Comparison of ENCODE assay signal across 19 mouse cellular contexts in genomic region chr9:12876496-12876895, GRCm38 (mm10).
DNase-seq lines count a peak whose midpoint lies in the region; ATAC-seq and TF ChIP-seq lines count a peak whose summit lies in the region.
"Had no signal": no experiment of that assay in that cellular context is flagged by ENCODE, and none has a peak within 500 bp of the region (broad histone marks: within the 10 kb centered on the region; RNA-seq: fewer than 3 reads in every experiment).

No protein-coding gene starts in this region.

- peak; percentile 50 for TF ChIP-seq CTCF in hindbrain, postnatal 0 days (IDR thresholded peaks at IDR 0.05; ENCODE audit: low read depth)
- TF ChIP-seq CTCF in stomach, postnatal 0 days (IDR thresholded peaks at IDR 0.05; ENCODE audit: low read depth): peak; percentile 61

- no peaks in the 10 kb centered on the region for H3K4me1 ChIP-seq in hindbrain, postnatal 0 days (ENCODE audit: insufficient read depth, low read length)
- H3K4me1 ChIP-seq in hindbrain, embryonic 12.5 days: no peaks in the 10 kb centered on the region
- H3K4me1 ChIP-seq in midbrain, embryonic 14.5 days (ENCODE audit: control insufficient read depth, insufficient read depth, low read length): no peaks in the 10 kb centered on the region
- H3K4me1 ChIP-seq in midbrain, embryonic 10.5 days: no peaks in the 10 kb centered on the region
- H3K4me1 ChIP-seq in stomach, postnatal 0 days (replicated peaks; ENCODE audit: control insufficient read depth, insufficient read depth): no peaks in the 10 kb centered on the region
- H3K4me1 ChIP-seq: hindbrain, embryonic 15.5 days; limb, embryonic 12.5 days; neural tube, embryonic 13.5 days had no signal

- H3K36me3 ChIP-seq in hindbrain, postnatal 0 days (ENCODE audit: insufficient read depth, low read length): no peaks in the 10 kb centered on the region
- no peaks in the 10 kb centered on the region for H3K36me3 ChIP-seq in hindbrain, embryonic 12.5 days
- H3K36me3 ChIP-seq in midbrain, embryonic 14.5 days (ENCODE audit: control insufficient read depth, insufficient read depth, low read length): no peaks in the 10 kb centered on the region
- H3K36me3 ChIP-seq in midbrain, embryonic 10.5 days: no peaks in the 10 kb centered on the region
- no peaks in the 10 kb centered on the region for H3K36me3 ChIP-seq in stomach, postnatal 0 days (ENCODE audit: control insufficient read depth, insufficient read depth, low read length)
- H3K36me3 ChIP-seq: heart, embryonic 13.5 days; hindbrain, embryonic 15.5 days; limb, embryonic 12.5 days; neural tube, embryonic 13.5 days had no signal

- no peaks in the 10 kb centered on the region for H3K9me3 ChIP-seq in hindbrain, postnatal 0 days (ENCODE audit: low read length)
- no peaks in the 10 kb centered on the region for H3K9me3 ChIP-seq in hindbrain, embryonic 12.5 days (replicated peaks)
- no peaks in the 10 kb centered on the region for H3K9me3 ChIP-seq in midbrain, embryonic 14.5 days (ENCODE audit: control insufficient read depth, low read length)
- H3K9me3 ChIP-seq in midbrain, embryonic 10.5 days (replicated peaks): no peaks in the 10 kb centered on the region
- H3K9me3 ChIP-seq in stomach, postnatal 0 days (ENCODE audit: control insufficient read depth, low read length): no peaks in the 10 kb centered on the region
- H3K9me3 ChIP-seq: heart, embryonic 13.5 days; hindbrain, embryonic 15.5 days; limb, embryonic 12.5 days; neural tube, embryonic 13.5 days had no signal

- no peak overlapping the region for H3K4me3 ChIP-seq in hindbrain, postnatal 0 days (ENCODE audit: low read length)
- no peak overlapping the region for H3K4me3 ChIP-seq in hindbrain, embryonic 12.5 days
- H3K4me3 ChIP-seq in midbrain, embryonic 14.5 days (replicated peaks; ENCODE audit: low read depth, low read length): no peak overlapping the region
- H3K4me3 ChIP-seq in midbrain, embryonic 10.5 days: no peak overlapping the region
- no peak overlapping the region for H3K4me3 ChIP-seq in stomach, postnatal 0 days (ENCODE audit: low read depth, low read length)
- H3K4me3 ChIP-seq: heart, embryonic 13.5 days; hindbrain, embryonic 15.5 days; limb, embryonic 12.5 days; neural tube, embryonic 13.5 days had no signal

- no peak for ATAC-seq in hindbrain, postnatal 0 days
- no peak for ATAC-seq in hindbrain, embryonic 12.5 days (ENCODE audit: low FRiP score)
- ATAC-seq in midbrain, embryonic 14.5 days (ENCODE audit: low FRiP score, low TSS enrichment): no peak
- ATAC-seq in stomach, postnatal 0 days (ENCODE audit: low FRiP score, low TSS enrichment): no peak
- ATAC-seq: liver, postnatal 0 days; midbrain, embryonic 16.5 days had no signal

- no peak overlapping the region for H3K9ac ChIP-seq in hindbrain, postnatal 0 days (replicated peaks; ENCODE audit: low read length)
- no peak overlapping the region for H3K9ac ChIP-seq in hindbrain, embryonic 12.5 days
- no peak overlapping the region for H3K9ac ChIP-seq in midbrain, embryonic 14.5 days (replicated peaks; ENCODE audit: low read length)
- H3K9ac ChIP-seq in stomach, postnatal 0 days (ENCODE audit: low read length): no peak overlapping the region
- H3K9ac ChIP-seq: heart, embryonic 13.5 days; hindbrain, embryonic 15.5 days; limb, embryonic 12.5 days; liver, postnatal 0 days; neural tube, embryonic 13.5 days had no signal

- no peak overlapping the region for H3K27ac ChIP-seq in hindbrain, postnatal 0 days
- H3K27ac ChIP-seq in hindbrain, embryonic 12.5 days: no peak overlapping the region
- no peak overlapping the region for H3K27ac ChIP-seq in midbrain, embryonic 14.5 days (replicated peaks; ENCODE audit: low read depth, low read length)
- no peak overlapping the region for H3K27ac ChIP-seq in midbrain, embryonic 10.5 days (replicated peaks)
- H3K27ac ChIP-seq in stomach, postnatal 0 days (replicated peaks): no peak overlapping the region
- H3K27ac ChIP-seq: heart, embryonic 13.5 days; hindbrain, embryonic 15.5 days; limb, embryonic 12.5 days; macrophage; neural tube, embryonic 13.5 days had no signal

- H3K4me2 ChIP-seq in hindbrain, postnatal 0 days (ENCODE audit: low read depth, low read length): no peak overlapping the region
- H3K4me2 ChIP-seq in hindbrain, embryonic 12.5 days (replicated peaks): no peak overlapping the region
- H3K4me2 ChIP-seq in midbrain, embryonic 14.5 days (ENCODE audit: low read length): no peak overlapping the region
- no peak overlapping the region for H3K4me2 ChIP-seq in stomach, postnatal 0 days (replicated peaks; ENCODE audit: low read depth)
- H3K4me2 ChIP-seq: heart, embryonic 13.5 days; hindbrain, embryonic 15.5 days; limb, embryonic 12.5 days; neural tube, embryonic 13.5 days had no signal

- no peak for TF ChIP-seq EP300 in stomach, postnatal 0 days (optimal IDR thresholded peaks at IDR 0.05)

- DNase-seq in embryo, embryonic 11 days: peak; percentile 21
- no peak for DNase-seq in embryo, embryonic 10 days (ENCODE audit: low spot score)
- peak; percentile 74 for DNase-seq in hindbrain, postnatal 0 days (ENCODE audit: low spot score)
- peak; percentile 79 for DNase-seq in midbrain, embryonic 14.5 days
- no peak for DNase-seq in midbrain, embryonic 10.5 days (ENCODE audit: low spot score)
- DNase-seq in stomach, postnatal 0 days (ENCODE audit: low spot score): no peak
- DNase-seq in thymus, postnatal 4 days: no peak
- DNase-seq: cerebellum, adult 18-20 months; kidney, postnatal 10 days; layer of hippocampus, postnatal 36 days; liver, postnatal 0 days; right cerebral cortex, adult 18-20 months had no signal

- H3K27me3 ChIP-seq in hindbrain, postnatal 0 days (ENCODE audit: insufficient read depth, low read length): no peaks in the 10 kb centered on the region
- no peaks in the 10 kb centered on the region for H3K27me3 ChIP-seq in hindbrain, embryonic 12.5 days
- no peaks in the 10 kb centered on the region for H3K27me3 ChIP-seq in midbrain, embryonic 14.5 days (ENCODE audit: control insufficient read depth, insufficient read depth, low read length)
- H3K27me3 ChIP-seq in midbrain, embryonic 10.5 days (ENCODE audit: low read depth, poor library complexity, severe bottlenecking): no peaks in the 10 kb centered on the region
- H3K27me3 ChIP-seq in stomach, postnatal 0 days (ENCODE audit: control insufficient read depth, insufficient read depth, low read length): no peaks in the 10 kb centered on the region
- H3K27me3 ChIP-seq: heart, embryonic 13.5 days; hindbrain, embryonic 15.5 days; limb, embryonic 12.5 days; neural tube, embryonic 13.5 days had no signal

- 56% methylated on average over 1 of the region's 1 CpGs for WGBS in hindbrain, postnatal 0 days
- 55% methylated on average over 1 of the region's 1 CpGs for WGBS in hindbrain, embryonic 12.5 days
- WGBS in midbrain, embryonic 14.5 days: 65% methylated on average over 1 of the region's 1 CpGs
- WGBS in midbrain, embryonic 10.5 days: 68% methylated on average over 1 of the region's 1 CpGs
- 42% methylated on average over 1 of the region's 1 CpGs for WGBS in stomach, postnatal 0 days

Comparison
In these comparisons a context has a peak if more than half of its experiments do, and no peak if none do; other contexts are left out.
1. DNase-seq: peak in embryo, embryonic 11 days (single experiment), hindbrain, postnatal 0 days (single experiment) and midbrain, embryonic 14.5 days (single experiment); none in embryo, embryonic 10 days (single experiment), midbrain, embryonic 10.5 days (single experiment), stomach, postnatal 0 days (single experiment) and thymus, postnatal 4 days (single experiment).